Mouse (Mus musculus) layer of hippocampus, adult 11-12 months (tissue): ENCODE measurements around the gene Myrfl.

Experiments
- DNase-seq: peaks from one replicate; pipeline ENCODE4 v3.0.0; 2022; ENCODE audit warnings: low spot score

Myrfl gene

GRCm38 (mm10) chr10:116755881-116756581, 140.7 kb downstream of the Myrfl start:
- peak; percentile 60 for DNase-seq

DNA sequence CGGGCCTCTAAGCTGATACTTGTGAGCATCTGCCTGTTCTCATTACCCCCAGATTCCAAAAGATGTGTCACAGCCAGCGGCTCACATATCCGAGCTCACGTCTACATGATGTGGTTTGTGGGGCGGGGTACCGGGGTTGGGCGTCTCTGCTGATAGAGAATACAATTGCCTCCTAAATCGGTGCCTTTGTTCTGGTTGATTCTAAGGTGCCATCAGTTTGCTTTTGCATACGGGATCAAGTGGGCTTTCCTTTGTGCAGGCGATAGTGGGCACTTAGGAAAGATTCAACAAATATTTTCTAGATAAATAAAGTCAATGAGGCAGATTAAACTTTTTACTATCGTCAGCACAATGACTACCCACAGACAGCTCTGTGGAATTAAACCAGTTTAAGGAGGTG, 141.8 kb downstream of the Myrfl start:
- no peak for DNase-seq

DNA sequence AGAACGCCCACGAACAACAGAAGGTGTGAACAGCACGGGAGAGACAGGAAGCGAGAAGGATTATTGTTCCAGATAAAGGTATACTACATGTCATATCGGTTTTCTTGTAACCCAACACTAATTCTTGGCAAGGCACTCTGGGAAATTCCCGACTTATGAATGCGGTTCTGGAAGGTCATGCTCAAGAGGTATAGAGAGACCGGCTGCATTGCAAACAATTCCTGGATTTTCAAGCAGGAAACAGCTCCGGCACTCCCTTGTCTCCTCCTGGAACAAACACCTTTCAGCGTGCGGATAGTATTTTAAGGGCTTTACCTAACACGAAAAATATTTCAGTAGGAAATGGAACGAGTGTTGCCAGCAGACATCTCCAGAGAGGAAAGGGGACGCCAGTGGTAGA, 145.8 kb downstream of the Myrfl start:
- DNase-seq = no peak

DNA sequence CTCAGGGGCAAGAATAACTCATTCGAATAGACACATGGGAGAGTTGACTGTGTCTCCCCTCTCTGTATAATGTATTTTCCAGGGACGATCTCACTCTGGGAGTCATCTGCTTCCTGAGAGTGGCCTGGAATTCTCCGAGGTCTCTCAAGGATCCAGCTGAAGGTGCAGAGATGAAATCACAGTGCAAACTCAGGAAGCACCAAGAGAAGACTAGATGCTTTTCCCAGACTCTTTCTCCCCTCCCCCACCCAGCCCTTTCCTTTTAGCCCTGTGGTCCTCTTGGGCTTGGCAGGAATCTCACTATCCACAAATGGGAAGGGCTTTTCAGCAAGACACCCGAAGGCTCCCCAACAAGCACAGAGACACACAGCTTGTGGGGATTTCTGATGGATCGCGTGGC, 146.7 kb downstream of the Myrfl start:
- no peak for DNase-seq

- no peak for DNase-seq
Observed at GRCm38 (mm10) chr10:116748681-116749080, 148.0 kb downstream of the Myrfl start.

DNA sequence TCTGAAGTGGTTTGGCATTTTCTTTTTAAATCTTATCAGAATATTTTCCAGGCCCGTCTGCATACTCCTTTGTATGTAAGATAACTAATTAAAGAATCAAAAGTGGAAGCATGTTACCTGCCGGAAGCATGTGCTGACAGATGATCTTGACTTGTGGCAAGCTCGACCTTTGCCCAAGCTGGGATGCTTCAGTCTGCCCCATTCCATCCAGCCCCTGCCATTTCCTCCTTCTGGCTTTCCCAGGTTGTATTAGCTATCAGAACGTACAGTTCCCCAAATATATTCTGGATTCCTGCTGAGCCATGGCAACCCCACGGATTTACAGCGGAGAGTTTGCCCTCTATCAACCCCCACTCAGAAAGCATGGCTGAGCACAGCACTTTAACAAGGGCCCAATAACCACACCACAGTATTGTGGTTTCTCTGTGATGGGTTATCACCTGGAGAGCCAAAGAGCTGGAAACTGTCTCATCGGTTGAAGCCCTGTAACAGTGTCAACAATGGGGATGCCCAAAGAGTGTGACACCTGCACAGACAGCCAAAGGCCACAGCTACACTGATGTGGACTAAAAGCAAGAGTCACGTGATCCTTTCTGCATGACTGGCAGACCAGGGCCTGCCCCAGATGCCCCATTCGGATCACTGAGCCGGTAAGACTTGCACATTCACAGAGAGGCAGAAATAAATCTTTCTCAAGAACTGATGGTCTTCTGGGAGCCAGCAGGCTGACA, 150.3 kb downstream of the Myrfl start:
- DNase-seq = no peak

DNA sequence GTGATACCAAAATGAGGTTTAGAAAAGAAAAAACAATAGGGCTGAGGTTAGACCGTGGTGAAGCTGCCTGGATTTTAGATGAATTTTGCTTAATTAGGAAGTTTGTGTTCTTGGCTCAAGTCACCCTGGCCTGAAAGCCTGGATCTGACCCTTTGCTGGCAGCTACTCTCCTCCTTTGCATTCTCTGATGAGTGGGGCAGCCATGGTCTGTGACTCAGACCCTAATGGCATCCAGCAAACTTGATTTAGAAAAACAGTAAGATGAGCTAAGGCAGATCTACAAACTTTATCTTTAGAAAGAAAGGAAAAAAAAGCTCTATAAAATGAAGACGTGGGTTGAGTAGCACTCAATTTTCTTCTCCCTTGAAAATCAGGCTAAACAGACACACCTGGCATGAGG, 154.0 kb downstream of the Myrfl start:
- DNase-seq = no peak

- DNase-seq = no peak
Observed at GRCm38 (mm10) chr10:116742189-116742588, 154.5 kb downstream of the Myrfl start.

DNA sequence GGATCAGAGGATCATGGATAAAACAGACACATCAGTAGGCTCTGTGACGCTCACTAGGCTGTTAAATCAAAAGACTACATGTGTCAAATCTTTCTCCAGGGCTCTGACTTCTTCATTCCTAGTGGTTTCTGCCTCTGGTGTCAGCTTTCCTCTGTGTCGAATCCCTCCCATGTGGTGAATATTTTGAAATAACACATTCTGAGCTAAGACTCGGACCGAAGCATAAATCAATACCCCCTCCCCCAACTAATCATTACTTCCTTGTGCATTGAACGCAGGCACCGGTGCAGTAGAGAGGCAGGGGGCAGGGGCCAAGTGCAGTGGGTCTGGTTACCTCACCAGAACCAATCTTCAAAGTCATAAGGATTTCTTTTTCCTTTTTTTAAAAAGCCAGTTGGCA, 155.4 kb downstream of the Myrfl start:
- DNase-seq = no peak

- DNase-seq = no peak
Observed at GRCm38 (mm10) chr10:116740073-116740472, 156.6 kb downstream of the Myrfl start.

DNA sequence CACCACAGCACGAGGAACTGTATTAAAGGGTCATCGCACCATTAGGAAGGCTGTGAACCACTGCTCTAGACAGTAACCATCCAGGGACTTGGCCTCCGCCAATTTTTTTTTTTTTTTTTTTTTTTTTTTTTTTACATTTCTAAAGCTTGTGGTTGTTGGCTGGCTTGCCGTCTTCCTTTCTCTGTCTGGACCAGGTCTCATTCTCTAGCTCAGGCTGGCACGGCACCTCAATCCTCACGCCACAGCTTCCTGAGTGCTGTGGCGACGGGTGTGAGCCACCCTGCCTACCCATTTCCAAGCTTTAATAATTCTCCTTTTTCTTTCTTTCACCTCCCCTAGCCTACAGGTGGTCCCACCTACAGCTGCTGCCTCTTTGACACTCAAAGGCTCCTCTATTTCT, 158.2 kb downstream of the Myrfl start:
- DNase-seq = no peak

GRCm38 (mm10) chr10:116735607-116736006, 161.1 kb downstream of the Myrfl start:
- peak; percentile 51 for DNase-seq

DNA sequence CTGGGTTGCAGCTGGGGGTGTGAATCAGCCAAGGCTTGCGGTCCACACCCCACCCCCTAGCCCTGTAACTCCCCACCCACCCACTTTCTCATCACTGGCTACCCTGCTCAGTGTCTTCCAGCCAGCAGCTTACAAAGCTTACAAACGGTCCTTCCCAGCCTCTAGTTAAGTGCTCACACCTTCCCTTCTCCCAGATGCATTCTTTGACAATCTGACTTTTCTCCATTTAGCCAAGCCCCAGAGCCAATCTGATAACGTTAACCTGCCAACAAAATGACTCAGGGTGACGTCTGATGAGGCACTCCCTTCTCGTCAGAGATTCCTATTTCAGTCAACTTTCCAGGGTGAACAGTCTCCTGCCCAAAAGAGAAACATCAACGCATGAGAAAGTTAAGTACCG, 163.1 kb downstream of the Myrfl start:
- DNase-seq = no peak

- DNase-seq = no peak
Observed at GRCm38 (mm10) chr10:116730033-116730652, 166.6 kb downstream of the Myrfl start.

GRCm38 (mm10) chr10:116728860-116729259, 167.9 kb downstream of the Myrfl start:
- no peak for DNase-seq

DNA sequence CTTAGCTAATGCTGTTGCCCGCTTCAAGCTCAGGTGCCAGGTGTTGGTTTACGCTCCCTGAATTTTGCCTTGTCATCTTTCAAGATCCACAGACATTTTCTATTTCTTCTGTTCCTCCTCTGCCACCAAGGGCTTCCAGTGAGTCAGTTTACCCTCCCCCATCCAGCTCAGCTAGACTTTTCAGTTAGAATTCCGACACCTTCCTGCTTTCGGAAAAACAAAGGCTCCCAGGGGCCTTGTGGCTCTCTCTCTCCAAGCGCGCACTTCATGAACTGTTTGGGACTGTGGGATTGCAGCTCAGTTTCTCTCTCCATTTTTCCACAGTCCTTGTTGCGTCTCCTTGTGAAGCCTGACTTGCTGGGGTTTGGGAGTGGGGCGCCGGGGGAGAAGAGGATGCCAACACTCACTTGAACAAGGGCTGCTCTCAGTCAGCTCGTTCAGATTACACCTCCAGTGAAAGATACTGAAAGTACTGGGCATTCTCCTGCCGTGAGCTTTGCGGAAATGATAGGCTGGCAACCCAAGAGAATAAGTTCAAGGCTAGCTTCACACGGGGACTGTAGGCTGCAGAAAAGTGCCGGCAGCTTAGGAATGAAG, 168.9 kb downstream of the Myrfl start:
- DNase-seq = no peak
